Mouse (Mus musculus) spleen, adult 2 months (tissue): ENCODE data around the gene P2rx6. TPM values are rescaled to one million over a fixed set of nuclear protein-coding genes. Genes with fewer than 3 reads are reported as not detected.
"Not testable (repeated sequence)": the region's sequence is repeated elsewhere in the genome, so short reads cannot be mapped to it uniquely, and the experiment has no call there.

Source experiments
- DNase-seq, 2 experiments: peaks; one replicate each; pipeline versions ENCODE4 v3.0.0 to v3.0.0-alpha.2; 2012 to 2021; ENCODE audit warnings: low spot score in 2 of 2, low read depth in 1 of 2
- H3K27ac ChIP-seq: fragments of 200-500 bp; 2 replicates; pipeline ENCODE4 v1.5.1; 2012; ENCODE audit warnings: low read length, inconsistent platforms; ENCODE audit not compliant: insufficient read depth
- H3K27me3 ChIP-seq: fragments of 200-500 bp; 2 replicates; pipeline ENCODE4 v1.6.1; 2012; ENCODE audit warnings: mild to moderate bottlenecking, moderate library complexity, low read length, inconsistent platforms; ENCODE audit not compliant: control insufficient read depth, insufficient read depth
- H3K36me3 ChIP-seq: fragments of 200-500 bp; 2 replicates; pipeline ENCODE4 v1.6.1; 2012; ENCODE audit warnings: mild to moderate bottlenecking, low read length, inconsistent platforms; ENCODE audit not compliant: control insufficient read depth, insufficient read depth
- H3K4me1 ChIP-seq: fragments of 200-500 bp; 2 replicates; pipeline ENCODE4 v1.6.1; 2011; ENCODE audit warnings: inconsistent platforms; ENCODE audit not compliant: control insufficient read depth, insufficient read depth, insufficient read length
- H3K4me3 ChIP-seq: fragments of 200-500 bp; 2 replicates; pipeline ENCODE4 v1.5.1; 2011; ENCODE audit warnings: mild to moderate bottlenecking, inconsistent platforms; ENCODE audit not compliant: insufficient read depth, insufficient read length; ENCODE audit errors: extremely low read depth
- CTCF ChIP-seq: fragments of 200-500 bp; IDR thresholded peaks from 2 replicates; pipeline ENCODE4 v1.5.1; 2011; ENCODE audit warnings: mild to moderate bottlenecking, inconsistent platforms; ENCODE audit not compliant: insufficient read depth, insufficient read length, insufficient replicate concordance; ENCODE audit errors: extremely low read depth
- POLR2A ChIP-seq: fragments of 200-500 bp; IDR thresholded peaks from 2 replicates; pipeline ENCODE4 v1.6.1; 2011; ENCODE audit warnings: low read depth, low read length, inconsistent platforms
- WGBS: fragments of 180-500 bp; shearing (Covaris S2); methylation state at CpG from one replicate; pipeline ENCODE4 v1.1.7; 2018; 5-methylcytosine and 5-hydroxymethylcytosine counted together
- polyA plus RNA-seq: library from polyadenylated mRNA; depleted of rRNA; stranded (reverse); fragments of >200 nt; gene quantifications from 2 replicates; pipeline ENCODE4 v1.2.3, GENCODE M21; 2012

P2rx6 gene
- polyA plus RNA-seq, 1 experiment = 0.33 TPM

DNA sequence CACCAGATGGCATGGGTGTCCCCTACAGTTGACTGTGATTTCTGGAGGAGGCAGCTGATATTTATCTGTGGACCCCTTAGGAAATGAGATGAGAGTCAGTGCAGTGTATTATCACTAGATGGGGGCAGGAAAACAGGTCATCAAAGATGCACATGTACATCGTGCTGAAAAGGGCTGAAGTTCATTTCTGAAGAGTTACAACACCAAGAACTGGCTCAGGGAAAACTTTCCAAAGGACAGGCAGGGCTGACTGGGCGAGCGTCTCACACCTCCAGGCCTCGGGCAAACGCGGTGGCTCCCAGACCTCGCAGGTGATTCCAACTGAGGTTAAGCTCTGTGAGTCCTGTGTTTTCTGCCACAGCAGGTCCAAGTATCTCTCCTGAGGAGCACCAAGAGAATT is 8.8 kb upstream of the P2rx6 start:
- Histone ChIP-seq H3K4me1 (peaks cover 3% of the 10 kb centered on the region; the same call in 1 of the 2 replicates), H3K4me3 (no peak overlapping the region), H3K36me3 (no peaks in the 10 kb centered on the region), H3K27ac (no peak overlapping the region), H3K27me3 (no peaks in the 10 kb centered on the region)
- no peak for DNase-seq
- no peak for TF ChIP-seq POLR2A
- TF ChIP-seq CTCF = no peak
- WGBS = 91% methylated on average over 7 of the region's 7 CpGs

DNA sequence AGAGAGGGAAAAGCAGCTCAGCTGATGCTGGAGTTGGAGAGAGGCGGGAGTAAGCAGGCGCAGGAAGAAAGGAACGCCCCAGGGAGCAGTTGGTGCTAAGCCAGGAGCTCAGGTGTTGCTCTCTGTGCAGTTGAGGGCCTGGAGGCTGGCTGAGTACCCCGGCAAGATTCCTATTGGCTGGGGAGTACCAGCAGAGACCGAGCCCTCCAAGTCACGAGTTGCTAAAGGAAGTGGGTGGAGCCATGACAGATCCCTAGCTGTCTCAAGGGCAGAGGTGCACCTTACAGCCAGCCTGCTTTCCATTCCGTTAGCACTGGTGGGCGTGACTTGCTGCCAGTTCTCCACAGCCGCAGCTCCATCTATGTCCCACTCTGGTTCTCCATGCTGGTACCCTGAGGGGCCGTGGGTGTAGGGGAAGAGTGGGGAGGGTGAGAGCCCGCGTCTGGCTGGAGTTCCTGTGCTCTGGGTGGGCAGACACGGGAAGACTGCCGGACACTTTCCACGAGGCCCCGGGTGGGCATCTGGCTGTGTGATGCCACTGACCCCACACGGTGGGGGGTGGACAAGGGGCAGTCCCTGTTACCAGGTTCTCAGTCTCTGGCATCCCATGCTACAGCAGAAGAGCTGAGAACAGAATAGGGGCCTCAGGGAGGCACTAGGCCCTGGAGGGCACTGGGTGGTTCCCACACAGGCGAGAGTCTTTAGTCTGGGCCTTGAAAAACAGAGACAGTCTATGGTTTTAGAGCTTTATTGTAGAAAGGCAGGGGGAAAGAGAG is 7.6 kb upstream of the P2rx6 start:
- H3K4me3 ChIP-seq = peak overlapping the region; percentile 45; the same call in 1 of the 2 replicates
- H3K27ac ChIP-seq = peak overlapping the region; percentile 39; the same call in 1 of the 2 replicates
- no peaks in the 10 kb centered on the region for H3K27me3 ChIP-seq
- no peaks in the 10 kb centered on the region for H3K36me3 ChIP-seq
- no peak for TF ChIP-seq CTCF
- no peak for TF ChIP-seq POLR2A
- WGBS = 13% methylated on average over 18 of the region's 18 CpGs
- H3K4me1 ChIP-seq = peaks cover 3% of the 10 kb centered on the region; the same call in 1 of the 2 replicates
- peak; percentile 62 to 83 for DNase-seq

DNA sequence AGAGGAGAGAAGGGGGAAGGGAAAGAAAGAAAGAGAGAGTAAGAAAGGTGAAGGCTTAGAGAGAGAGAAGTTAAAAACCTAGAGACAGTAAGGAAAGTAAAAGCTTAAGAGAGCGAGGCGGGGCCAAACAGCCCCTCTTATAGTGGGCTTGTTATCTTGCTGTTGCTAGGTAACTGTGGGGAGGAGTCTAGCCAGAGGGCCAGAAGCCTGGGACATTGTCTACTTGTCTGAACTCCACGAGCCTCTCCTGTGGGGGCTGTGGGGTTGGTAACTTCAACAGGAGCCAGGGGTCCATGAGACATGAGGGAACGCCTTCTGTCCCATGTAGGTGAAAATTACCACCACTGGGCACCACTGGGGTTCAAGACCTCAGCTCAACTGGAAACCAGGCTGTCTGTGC is 7.0 kb upstream of the P2rx6 start:
- WGBS = 62% methylated on average over 4 of the region's 4 CpGs
- not testable (repeated sequence) for H3K4me3 ChIP-seq, DNase-seq, H3K27ac ChIP-seq, H3K27me3 ChIP-seq, H3K4me1 ChIP-seq, H3K36me3 ChIP-seq

DNA sequence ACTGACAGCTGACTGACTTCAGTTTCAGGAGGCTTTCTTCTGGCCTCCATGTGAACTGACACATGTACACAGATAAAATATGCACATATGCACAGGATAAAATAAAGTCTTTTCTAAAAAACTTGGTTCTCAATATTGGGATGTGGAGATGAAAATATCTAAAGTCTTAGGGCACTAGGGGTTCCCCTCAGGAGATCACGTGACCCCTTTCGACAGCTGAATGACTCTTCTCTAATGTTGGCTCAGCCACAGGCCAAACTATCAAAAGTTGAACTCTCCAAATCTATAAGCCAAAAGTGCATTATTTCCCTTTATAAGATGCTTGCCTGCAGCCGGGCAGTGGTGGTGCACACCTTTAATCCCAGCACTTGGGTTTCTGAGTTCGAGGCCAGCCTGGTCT is 5.5 kb upstream of the P2rx6 start:
- Histone ChIP-seq H3K36me3 (no peaks in the 10 kb centered on the region), H3K27me3 (no peaks in the 10 kb centered on the region), H3K4me3 (no peak overlapping the region), H3K27ac (no peak overlapping the region), H3K4me1 (peaks cover 3% of the 10 kb centered on the region; the same call in 1 of the 2 replicates)
- 79% methylated on average over 4 of the region's 4 CpGs for WGBS
- TF ChIP-seq POLR2A (no peak), CTCF (no peak)
- no peak for DNase-seq

DNA sequence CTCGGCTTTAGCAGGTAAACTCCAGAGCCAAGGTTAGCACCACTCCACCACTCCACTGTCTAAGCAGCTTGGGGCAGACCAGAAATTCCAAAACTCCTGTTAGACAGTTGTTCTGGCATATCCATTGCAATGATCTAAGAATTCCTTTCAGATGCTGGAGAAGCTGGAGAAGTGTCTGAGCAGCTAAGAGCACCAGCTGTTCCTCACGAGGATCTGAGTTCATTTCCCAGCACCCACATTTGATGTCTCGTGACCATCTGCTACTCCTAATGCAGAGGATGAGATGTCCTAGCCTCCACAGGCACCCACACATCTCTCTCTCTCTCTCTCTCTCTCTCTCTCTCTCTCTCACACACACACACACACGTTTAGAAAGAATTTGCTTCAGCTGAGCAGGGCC is 4.8 kb upstream of the P2rx6 start:
- 62% methylated on average over 4 of the region's 4 CpGs for WGBS
- TF ChIP-seq CTCF (no peak), POLR2A (no peak)

DNA sequence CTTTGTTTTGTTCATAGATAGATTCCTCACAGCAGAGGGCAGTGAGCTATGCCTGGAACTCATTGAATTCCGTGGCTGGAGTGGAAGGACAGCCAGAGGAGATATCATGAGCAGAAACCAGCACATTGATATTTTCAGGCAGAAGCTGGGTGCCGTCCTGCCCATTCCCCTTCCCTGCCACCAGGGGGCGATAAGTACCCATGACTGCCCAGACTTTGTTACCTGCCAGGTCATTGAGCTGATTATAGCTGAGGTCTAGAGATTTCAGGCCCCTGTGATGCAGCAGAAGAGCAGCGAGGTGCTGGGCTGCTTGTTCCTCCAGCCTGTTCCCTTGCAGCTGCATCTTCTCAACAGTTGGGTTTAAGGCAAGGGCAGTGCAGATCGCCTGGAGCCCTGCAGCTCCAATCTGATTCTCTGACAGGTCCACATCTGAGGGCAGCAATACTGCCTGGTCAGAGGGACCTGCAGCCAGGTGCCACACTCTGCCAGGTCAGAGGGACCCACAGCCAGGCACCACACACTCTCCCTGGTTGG is 3.7 kb upstream of the P2rx6 start:
- DNase-seq = peak in 1 of 2 experiments; percentile 50
- Histone ChIP-seq H3K4me3 (no peak overlapping the region), H3K27me3 (no peaks in the 10 kb centered on the region), H3K27ac (no peak overlapping the region), H3K36me3 (no peaks in the 10 kb centered on the region), H3K4me1 (peaks cover 3% of the 10 kb centered on the region; the same call in 1 of the 2 replicates)
- TF ChIP-seq POLR2A = no peak
- peak; percentile 90 for TF ChIP-seq CTCF
- WGBS = 6% methylated on average over 5 of the region's 5 CpGs

More for the DNA sequence above, 4.8 kb upstream of the P2rx6 start:
- no peaks in the 10 kb centered on the region for H3K27me3 ChIP-seq
- DNase-seq = no peak
- no peak overlapping the region for H3K27ac ChIP-seq
- no peak overlapping the region for H3K4me3 ChIP-seq
- H3K4me1 ChIP-seq = peaks cover 3% of the 10 kb centered on the region; the same call in 1 of the 2 replicates
- H3K36me3 ChIP-seq = no peaks in the 10 kb centered on the region

DNA sequence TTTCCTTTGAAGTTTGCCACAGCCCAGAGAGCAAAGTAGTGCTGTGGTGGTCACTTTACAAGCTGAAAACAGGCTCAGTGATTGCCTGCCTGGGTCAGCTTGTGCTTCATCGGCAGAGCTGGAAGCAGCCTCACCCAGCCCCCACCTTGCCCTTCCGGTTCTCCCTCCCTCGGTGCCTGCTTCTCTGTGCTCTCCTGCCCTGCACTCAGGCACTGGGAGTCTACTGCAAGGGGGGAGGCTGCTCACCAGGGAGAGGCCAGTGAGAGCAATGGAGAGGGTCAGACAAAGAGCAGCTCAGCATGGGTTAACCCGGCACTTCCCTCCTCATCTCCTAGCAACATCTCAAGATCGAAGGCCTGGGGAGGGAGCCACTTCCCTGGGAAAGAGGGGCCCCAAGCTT is 2.9 kb upstream of the P2rx6 start:
- WGBS = 6% methylated on average over 5 of the region's 5 CpGs
- no peak for DNase-seq

More for the DNA sequence above, 2.9 kb upstream of the P2rx6 start:
- TF ChIP-seq POLR2A = no peak
- no peak for TF ChIP-seq CTCF
- Histone ChIP-seq H3K36me3 (no peaks in the 10 kb centered on the region), H3K4me3 (no peak overlapping the region), H3K27me3 (no peaks in the 10 kb centered on the region), H3K4me1 (peaks cover 3% of the 10 kb centered on the region; the same call in 1 of the 2 replicates), H3K27ac (no peak overlapping the region)
